Mouse (Mus musculus) kidney, postnatal 0 days (tissue): ENCODE results near the gene Abca4. TPM values are rescaled to one million over a fixed set of nuclear protein-coding genes. Genes with fewer than 3 reads are reported as not detected.
A peak's percentile ranks its signal among the peaks of the same experiment; 100 is the strongest.

Experiments used
- ATAC-seq: fragments of 200-750 bp; cut with Nextera tagmentation; replicated peaks from 2 replicates; pipeline ENCODE4 v1.8.0; 2017; ENCODE audit warnings: low read depth, moderate number of reproducible peaks, moderate TSS enrichment, moderate library complexity; ENCODE audit not compliant: low FRiP score
- DNase-seq: peaks from one replicate; pipeline ENCODE4 v3.0.0-alpha.2; 2016; ENCODE audit warnings: low spot score
- H3K27ac ChIP-seq: fragments of 300-500 bp; sonication (generic); 2 replicates; pipeline ENCODE4 v1.5.1; 2014; ENCODE audit warnings: mild to moderate bottlenecking
- H3K27me3 ChIP-seq: fragments of 300-500 bp; sonication (generic); 2 replicates; pipeline ENCODE4 v1.6.1; 2014; ENCODE audit warnings: low read length, mixed read lengths; ENCODE audit not compliant: insufficient read depth
- H3K36me3 ChIP-seq: fragments of 300-500 bp; sonication (generic); 2 replicates; pipeline ENCODE4 v1.6.1; 2014; ENCODE audit warnings: low read length, mixed read lengths; ENCODE audit not compliant: insufficient read depth
- H3K4me1 ChIP-seq: fragments of 300-500 bp; sonication (generic); replicated peaks from 2 replicates; pipeline ENCODE4 v1.6.1; 2014; ENCODE audit warnings: antibody characterized with exemption, low read length, mixed read lengths; ENCODE audit not compliant: insufficient read depth
- H3K4me2 ChIP-seq: fragments of 300-500 bp; sonication (generic); 2 replicates; pipeline ENCODE4 v1.6.1; 2014; ENCODE audit warnings: mild to moderate bottlenecking, low read length, moderate library complexity, mixed read lengths
- H3K4me3 ChIP-seq: fragments of 300-500 bp; sonication (generic); replicated peaks from 2 replicates; pipeline ENCODE4 v1.5.1; 2014; ENCODE audit warnings: low read depth, low read length
- H3K9ac ChIP-seq: fragments of 300-500 bp; sonication (generic); 2 replicates; pipeline ENCODE4 v1.6.1; 2014; ENCODE audit warnings: low read depth, low read length
- H3K9me3 ChIP-seq: fragments of 300-500 bp; sonication (generic); replicated peaks from 2 replicates; pipeline ENCODE4 v1.6.1; 2016; ENCODE audit warnings: low read length, inconsistent platforms, mixed read lengths
- CTCF ChIP-seq: IDR thresholded peaks from 2 replicates; pipeline ENCODE4 v1.5.1; 2016; ENCODE audit warnings: antibody characterized with exemption, low read depth, mild to moderate bottlenecking, moderate library complexity
- WGBS: fragments of 180-500 bp; shearing (Covaris S2); extraction: QIAGEN DNeasy Blood & Tissue Kit; methylation state at CpG from one replicate; pipeline ENCODE4 v1.1.7; 2014; 5-methylcytosine and 5-hydroxymethylcytosine counted together
- polyA plus RNA-seq: library from polyadenylated mRNA; unstranded; fragments of >200 nt; fragmentation: Nextera tagmentation; extraction: Ambion mirVana; gene quantifications from 2 replicates; pipeline ENCODE4 v1.2.1, GENCODE M21; 2015

The Abca4 gene
- polyA plus RNA-seq, 1 experiment from 2014 or later = 1.2 TPM

GRCm38 (mm10) chr3:122143432-122143831, 99.2 kb downstream of the Abca4 start:
- H3K4me2 ChIP-seq = no peak overlapping the region
- no peaks in the 10 kb centered on the region for H3K9me3 ChIP-seq
- H3K27me3 ChIP-seq = no peaks in the 10 kb centered on the region
- H3K36me3 ChIP-seq = no peaks in the 10 kb centered on the region
- no peak overlapping the region for H3K4me3 ChIP-seq
- ATAC-seq (no peak), DNase-seq (no peak)
- no peaks in the 10 kb centered on the region for H3K4me1 ChIP-seq
- no peak overlapping the region for H3K9ac ChIP-seq
- WGBS = 85% methylated on average over 3 of the region's 3 CpGs
- TF ChIP-seq CTCF = no peak
- no peak overlapping the region for H3K27ac ChIP-seq

GRCm38 (mm10) chr3:122145430-122145829, 101.2 kb downstream of the Abca4 start:
- Histone ChIP-seq H3K27me3 (no peaks in the 10 kb centered on the region), H3K4me1 (no peaks in the 10 kb centered on the region), H3K36me3 (no peaks in the 10 kb centered on the region), H3K4me2 (no peak overlapping the region), H3K9me3 (no peaks in the 10 kb centered on the region), H3K4me3 (no peak overlapping the region), H3K27ac (no peak overlapping the region), H3K9ac (no peak overlapping the region)
- WGBS = 81% methylated on average over 3 of the region's 3 CpGs
- DNase-seq (no peak), ATAC-seq (no peak)
- no peak for TF ChIP-seq CTCF

- Histone ChIP-seq H3K9ac (no peak overlapping the region), H3K27ac (no peak overlapping the region), H3K4me3 (no peak overlapping the region), H3K4me2 (no peak overlapping the region), H3K27me3 (no peaks in the 10 kb centered on the region), H3K9me3 (no peaks in the 10 kb centered on the region), H3K4me1 (no peaks in the 10 kb centered on the region), H3K36me3 (no peaks in the 10 kb centered on the region)
- ATAC-seq = no peak
- WGBS = 74% methylated on average over 7 of the region's 7 CpGs
- no peak for DNase-seq
- TF ChIP-seq CTCF = no peak
Measured at GRCm38 (mm10) chr3:122150836-122151235, 106.6 kb downstream of the Abca4 start.

- 67% methylated on average over 4 of the region's 4 CpGs for WGBS
- H3K4me3 ChIP-seq = no peak overlapping the region
- no peak overlapping the region for H3K4me2 ChIP-seq
- no peak for DNase-seq
- no peaks in the 10 kb centered on the region for H3K36me3 ChIP-seq
- no peak for TF ChIP-seq CTCF
- no peak overlapping the region for H3K27ac ChIP-seq
- no peaks in the 10 kb centered on the region for H3K9me3 ChIP-seq
- H3K4me1 ChIP-seq = no peaks in the 10 kb centered on the region
- H3K27me3 ChIP-seq = no peaks in the 10 kb centered on the region
- no peak for ATAC-seq
- no peak overlapping the region for H3K9ac ChIP-seq
Measured at GRCm38 (mm10) chr3:122152431-122152830, 108.2 kb downstream of the Abca4 start.

- no peaks in the 10 kb centered on the region for H3K9me3 ChIP-seq
- no peak overlapping the region for H3K27ac ChIP-seq
- H3K4me3 ChIP-seq = no peak overlapping the region
- TF ChIP-seq CTCF = no peak
- no peaks in the 10 kb centered on the region for H3K4me1 ChIP-seq
- DNase-seq = no peak
- H3K9ac ChIP-seq = no peak overlapping the region
- no peaks in the 10 kb centered on the region for H3K27me3 ChIP-seq
- ATAC-seq = no peak
- WGBS = 42% methylated on average over 2 of the region's 2 CpGs
- H3K36me3 ChIP-seq = no peaks in the 10 kb centered on the region
- H3K4me2 ChIP-seq = no peak overlapping the region
Measured at GRCm38 (mm10) chr3:122154080-122154479, 109.8 kb downstream of the Abca4 start.

- no peak overlapping the region for H3K4me2 ChIP-seq
- H3K27me3 ChIP-seq = no peaks in the 10 kb centered on the region
- no peaks in the 10 kb centered on the region for H3K9me3 ChIP-seq
- WGBS = 94% methylated on average over 1 of the region's 1 CpGs
- H3K36me3 ChIP-seq = no peaks in the 10 kb centered on the region
- no peak overlapping the region for H3K4me3 ChIP-seq
- no peaks in the 10 kb centered on the region for H3K4me1 ChIP-seq
- DNase-seq = no peak
- ATAC-seq = no peak
- no peak overlapping the region for H3K27ac ChIP-seq
- no peak overlapping the region for H3K9ac ChIP-seq
- TF ChIP-seq CTCF = no peak
Measured at GRCm38 (mm10) chr3:122159447-122159846, 115.2 kb downstream of the Abca4 start.

GRCm38 (mm10) chr3:122169616-122170178, 125.5 kb downstream of the Abca4 start:
- peak; percentile 78 for ATAC-seq
- Histone ChIP-seq H3K36me3 (no peaks in the 10 kb centered on the region), H3K27me3 (no peaks in the 10 kb centered on the region), H3K9me3 (no peaks in the 10 kb centered on the region), H3K27ac (no peak overlapping the region), H3K4me1 (no peaks in the 10 kb centered on the region), H3K4me2 (no peak overlapping the region), H3K9ac (no peak overlapping the region), H3K4me3 (no peak overlapping the region)
- peak; percentile 86 for DNase-seq
- 41% methylated on average over 10 of the region's 10 CpGs for WGBS
- peak; percentile 91 for TF ChIP-seq CTCF
